Comparison of ENCODE assay signal across 8 mouse cellular contexts in the genomic region with DNA sequence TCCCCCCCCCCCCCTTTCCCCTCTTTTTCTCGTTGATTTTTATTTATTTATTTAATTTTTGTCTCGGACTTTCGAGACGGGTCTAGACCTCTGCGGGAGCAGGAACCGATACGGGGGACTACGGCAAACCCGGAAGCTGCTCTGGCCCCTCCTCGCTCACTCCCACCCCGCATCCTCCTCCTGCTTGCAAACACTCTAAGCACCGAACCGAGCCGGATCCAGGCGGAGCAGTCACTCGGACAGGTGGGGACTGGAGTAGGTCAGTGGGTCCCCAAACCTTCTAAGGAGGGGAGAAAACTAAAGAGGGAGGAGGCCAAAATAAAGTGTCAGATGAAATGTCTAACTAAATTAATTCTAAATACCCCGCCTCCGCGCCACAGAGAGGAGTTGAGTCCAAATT. TPM values are rescaled to one million over a fixed set of nuclear protein-coding genes. Genes with fewer than 3 reads are reported as not detected.
DNase-seq lines count a peak whose midpoint lies in the region; ATAC-seq lines count a peak whose summit lies in the region.
"Had no signal": no experiment of that assay in that cellular context is flagged by ENCODE, and none has a peak within 500 bp of the region (broad histone marks: within the 10 kb centered on the region; RNA-seq: fewer than 3 reads in every experiment).

No protein-coding gene starts in this region.

- ATAC-seq in lung, embryonic 15.5 days (ENCODE audit: borderline replicate concordance, extremely low read depth, low FRiP score, low TSS enrichment): no peak
- ATAC-seq in embryonic facial prominence, embryonic 13.5 days (ENCODE audit: insufficient number of reproducible peaks, insufficient read depth, low FRiP score, low TSS enrichment, low read depth): no peak
- no peak for ATAC-seq in stomach, embryonic 16.5 days (ENCODE audit: insufficient read depth, low FRiP score)
- ATAC-seq in inflammation-experienced regulatory T-cells, adult 6 months: no peak

- H3K36me3 ChIP-seq in lung, embryonic 15.5 days: no peaks in the 10 kb centered on the region
- H3K36me3 ChIP-seq in embryonic facial prominence, embryonic 13.5 days: no peaks in the 10 kb centered on the region
- H3K36me3 ChIP-seq in limb, embryonic 10.5 days: no peaks in the 10 kb centered on the region
- no peaks in the 10 kb centered on the region for H3K36me3 ChIP-seq in stomach, embryonic 16.5 days (ENCODE audit: control insufficient read depth, insufficient read depth, low read length)

- H3K4me3 ChIP-seq in lung, embryonic 15.5 days: 0 out of 2 replicates have a peak overlapping the region, but pooled peaks have one; percentile 11
- peak overlapping the region; percentile 34 for H3K4me3 ChIP-seq in embryonic facial prominence, embryonic 13.5 days
- peak overlapping the region; percentile 39 for H3K4me3 ChIP-seq in limb, embryonic 10.5 days
- H3K4me3 ChIP-seq in stomach, embryonic 16.5 days (replicated peaks; ENCODE audit: low read length): peak overlapping the region; percentile 16

- peaks cover 100% of the 10 kb centered on the region for H3K27me3 ChIP-seq in lung, embryonic 15.5 days
- peaks cover 100% of the 10 kb centered on the region for H3K27me3 ChIP-seq in embryonic facial prominence, embryonic 13.5 days
- H3K27me3 ChIP-seq in limb, embryonic 10.5 days (ENCODE audit: low read depth, poor library complexity, severe bottlenecking): peaks cover 100% of the 10 kb centered on the region
- H3K27me3 ChIP-seq in stomach, embryonic 16.5 days (ENCODE audit: control insufficient read depth, insufficient read depth, low read length): peaks cover 99% of the 10 kb centered on the region

- H3K9me3 ChIP-seq in lung, embryonic 15.5 days: no peaks in the 10 kb centered on the region
- H3K9me3 ChIP-seq in embryonic facial prominence, embryonic 13.5 days: no peaks in the 10 kb centered on the region
- no peaks in the 10 kb centered on the region for H3K9me3 ChIP-seq in limb, embryonic 10.5 days (replicated peaks)
- no peaks in the 10 kb centered on the region for H3K9me3 ChIP-seq in stomach, embryonic 16.5 days (replicated peaks; ENCODE audit: control insufficient read depth, low read length)

- 1% methylated on average over 19 of the region's 19 CpGs for WGBS in lung, embryonic 15.5 days
- under 1% methylated on average over 19 of the region's 19 CpGs for WGBS in embryonic facial prominence, embryonic 13.5 days
- under 1% methylated on average over 19 of the region's 19 CpGs for WGBS in limb, embryonic 10.5 days
- 1% methylated on average over 19 of the region's 19 CpGs for WGBS in stomach, embryonic 16.5 days

- H3K4me2 ChIP-seq in lung, embryonic 15.5 days: peak overlapping the region; percentile 34
- H3K4me2 ChIP-seq in embryonic facial prominence, embryonic 13.5 days: peak overlapping the region; percentile 57
- H3K4me2 ChIP-seq in stomach, embryonic 16.5 days (ENCODE audit: low read depth, low read length): peak overlapping the region; percentile 40

- no peaks in the 10 kb centered on the region for H3K4me1 ChIP-seq in lung, embryonic 15.5 days
- H3K4me1 ChIP-seq in embryonic facial prominence, embryonic 13.5 days: peaks cover 8% of the 10 kb centered on the region; the same call in 1 of the 2 replicates
- peaks cover 18% of the 10 kb centered on the region for H3K4me1 ChIP-seq in limb, embryonic 10.5 days
- no peaks in the 10 kb centered on the region; the same call in 1 of the 2 replicates for H3K4me1 ChIP-seq in stomach, embryonic 16.5 days (ENCODE audit: control insufficient read depth, insufficient read depth, low read length)

- no peak overlapping the region for H3K27ac ChIP-seq in lung, embryonic 15.5 days
- H3K27ac ChIP-seq in embryonic facial prominence, embryonic 13.5 days: no peak overlapping the region
- H3K27ac ChIP-seq in limb, embryonic 10.5 days: no peak overlapping the region
- H3K27ac ChIP-seq in stomach, embryonic 16.5 days (ENCODE audit: low read length): no peak overlapping the region
- H3K27ac ChIP-seq: macrophage had no signal

- no peak overlapping the region for H3K9ac ChIP-seq in lung, embryonic 15.5 days
- peak overlapping the region; percentile 55; the same call in 1 of the 2 replicates for H3K9ac ChIP-seq in embryonic facial prominence, embryonic 13.5 days
- no peak overlapping the region for H3K9ac ChIP-seq in stomach, embryonic 16.5 days (ENCODE audit: low read length)

- DNase-seq in lung, postnatal 14 days: no peak
- no peak for DNase-seq in limb, embryonic 10.5 days (ENCODE audit: low spot score)
- DNase-seq in urinary bladder, adult 18-20 months (ENCODE audit: low spot score in 2 of 2): no peak

RNA-seq across cellular contexts. Expression of a gene that starts 5.4 kb away (rescaled TPM):
- not detected in 2 replicates for polyA plus RNA-seq in lung, embryonic 15.5 days (2015; fragmentation: Nextera tagmentation; extraction: Ambion mirVana)
- 2.7 and 2.8 TPM in 2 replicates for polyA plus RNA-seq in embryonic facial prominence, embryonic 13.5 days (2015; fragmentation: Nextera tagmentation; extraction: Ambion mirVana)
- 0.91 and 1.0 TPM in 2 replicates for polyA plus RNA-seq in limb, embryonic 10.5 days (2016; fragmentation: Nextera tagmentation; extraction: Ambion mirVana)
- 0.09 TPM in 1 of 2 replicates, not detected in the other for polyA plus RNA-seq in stomach, embryonic 16.5 days (2015; fragmentation: Nextera tagmentation; extraction: Ambion mirVana)
- not detected for polyA plus RNA-seq in inflammation-experienced regulatory T-cells, adult 6 months (2017; shearing (Covaris generic))
- polyA plus RNA-seq: macrophage had no signal
